Mouse (Mus musculus): ENCODE measurements around the gene Shisal1. TPM values are rescaled to one million over a fixed set of nuclear protein-coding genes. Genes with fewer than 3 reads are reported as not detected.

Shisal1 gene
- 3.2 and 5.0 TPM in 2 replicates for polyA plus RNA-seq (2014; fragmentation: Nextera tagmentation; extraction: Ambion mirVana)

DNA sequence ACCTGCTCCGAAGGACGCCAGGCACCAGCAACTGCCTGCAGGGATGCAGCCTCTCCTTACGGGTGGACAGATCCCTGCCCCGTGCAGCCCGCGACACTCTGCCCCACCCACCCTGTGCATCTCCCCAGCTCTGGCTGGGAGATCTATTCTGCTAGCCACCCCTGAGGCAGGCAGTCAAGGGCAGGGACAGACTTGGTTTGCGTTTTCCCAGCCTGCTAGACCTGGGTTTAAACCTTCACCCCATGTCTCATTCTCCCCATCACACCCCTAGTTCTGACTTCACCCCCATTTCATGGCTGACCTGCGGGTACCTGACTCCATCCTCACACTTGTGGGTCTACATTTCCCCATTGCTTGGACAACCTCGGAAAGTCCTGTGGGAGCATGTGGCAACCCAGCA is at the start of gene Shisal1:
Gene Shisal1 (minus strand): TSS at position 101 of the 400 bp plus-strand sequence.
- peak within 1 kb of the TSS; percentile 60 for H3K4me3 ChIP-seq (ENCODE audit: low read depth, low read length)
- H3K4me1 ChIP-seq (replicated peaks; ENCODE audit: control insufficient read depth, insufficient read depth, low read length): peaks cover 15% of the 10 kb centered on the region
- 14% methylated on average over 9 of the region's 9 CpGs for WGBS
- no peaks in the 10 kb centered on the region for H3K9me3 ChIP-seq (ENCODE audit: control insufficient read depth, low read length)
- peaks cover 18% of the 10 kb centered on the region for H3K27me3 ChIP-seq (ENCODE audit: control insufficient read depth, insufficient read depth, low read length)
- H3K9ac ChIP-seq (ENCODE audit: low read depth, low read length): peak within 1 kb of the TSS; percentile 71
- no peaks in the 10 kb centered on the region for H3K36me3 ChIP-seq (ENCODE audit: control insufficient read depth, insufficient read depth, low read length)
- no peak within 1 kb of the TSS for H3K27ac ChIP-seq (ENCODE audit: low read depth, low read length)
- DNase-seq (ENCODE audit: low spot score): no peak
- peak within 1 kb of the TSS; percentile 99 for H3K4me2 ChIP-seq (replicated peaks; ENCODE audit: low read depth, low read length)
- ATAC-seq (ENCODE audit: low FRiP score): no peak

DNA sequence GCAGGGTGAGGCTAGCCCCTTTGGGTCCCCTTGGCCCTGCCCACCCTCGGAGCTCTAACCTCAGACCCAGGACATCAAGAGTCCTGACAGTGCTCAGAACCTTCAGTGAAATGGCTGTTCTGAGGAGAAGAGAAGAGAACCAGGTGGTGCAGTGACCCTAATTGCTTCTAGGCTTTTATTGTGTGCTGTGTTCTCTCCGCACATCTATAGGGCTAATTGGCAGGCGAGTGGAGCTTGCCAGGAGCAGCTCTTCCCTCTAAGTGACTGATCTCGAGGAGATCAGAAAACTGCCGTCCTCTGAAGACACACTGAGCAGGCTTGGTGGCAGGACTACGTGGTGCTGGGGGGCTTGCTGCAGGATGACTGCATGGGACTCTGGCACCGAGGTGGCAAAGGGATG is 43.6 kb upstream of the Shisal1 start:
- WGBS: 67% methylated on average over 7 of the region's 7 CpGs
- Histone ChIP-seq H3K4me2 (replicated peaks; ENCODE audit: low read depth, low read length) (no peak overlapping the region), H3K4me1 (replicated peaks; ENCODE audit: control insufficient read depth, insufficient read depth, low read length) (no peaks in the 10 kb centered on the region), H3K4me3 (ENCODE audit: low read depth, low read length) (no peak overlapping the region), H3K27ac (ENCODE audit: low read depth, low read length) (no peak overlapping the region), H3K27me3 (ENCODE audit: control insufficient read depth, insufficient read depth, low read length) (no peaks in the 10 kb centered on the region), H3K9ac (ENCODE audit: low read depth, low read length) (no peak overlapping the region), H3K36me3 (ENCODE audit: control insufficient read depth, insufficient read depth, low read length) (no peaks in the 10 kb centered on the region), H3K9me3 (ENCODE audit: control insufficient read depth, low read length) (no peaks in the 10 kb centered on the region)
- ATAC-seq (ENCODE audit: low FRiP score) (no peak), DNase-seq (ENCODE audit: low spot score) (no peak)

DNA sequence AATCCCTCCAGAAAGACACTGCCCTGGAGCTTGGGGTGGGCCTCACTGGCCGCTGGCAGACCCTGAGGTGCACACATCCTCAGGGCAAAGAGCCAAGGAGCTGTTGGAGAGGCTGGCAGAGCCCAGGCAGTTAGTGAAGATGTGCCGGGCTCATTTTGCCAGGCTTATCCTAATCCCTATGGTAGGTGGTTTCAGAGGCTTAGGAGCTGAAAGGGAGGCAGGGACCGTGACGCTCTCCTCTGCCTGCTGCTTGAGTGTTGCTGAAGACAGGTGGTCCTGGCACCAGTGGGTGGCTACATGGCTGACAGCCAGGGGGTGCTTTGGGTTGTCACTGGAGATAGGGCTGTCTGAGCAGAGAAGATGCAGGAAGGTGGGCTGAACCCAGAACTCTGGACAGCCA is 37.4 kb upstream of the Shisal1 start:
- DNase-seq (ENCODE audit: low spot score) (no peak), ATAC-seq (ENCODE audit: low FRiP score) (no peak)
- Histone ChIP-seq H3K36me3 (ENCODE audit: control insufficient read depth, insufficient read depth, low read length) (no peaks in the 10 kb centered on the region), H3K4me1 (replicated peaks; ENCODE audit: control insufficient read depth, insufficient read depth, low read length) (no peaks in the 10 kb centered on the region), H3K27ac (ENCODE audit: low read depth, low read length) (no peak overlapping the region), H3K9me3 (ENCODE audit: control insufficient read depth, low read length) (no peaks in the 10 kb centered on the region), H3K4me2 (replicated peaks; ENCODE audit: low read depth, low read length) (no peak overlapping the region), H3K9ac (ENCODE audit: low read depth, low read length) (no peak overlapping the region), H3K27me3 (ENCODE audit: control insufficient read depth, insufficient read depth, low read length) (no peaks in the 10 kb centered on the region), H3K4me3 (ENCODE audit: low read depth, low read length) (no peak overlapping the region)
- WGBS: 83% methylated on average over 4 of the region's 4 CpGs

DNA sequence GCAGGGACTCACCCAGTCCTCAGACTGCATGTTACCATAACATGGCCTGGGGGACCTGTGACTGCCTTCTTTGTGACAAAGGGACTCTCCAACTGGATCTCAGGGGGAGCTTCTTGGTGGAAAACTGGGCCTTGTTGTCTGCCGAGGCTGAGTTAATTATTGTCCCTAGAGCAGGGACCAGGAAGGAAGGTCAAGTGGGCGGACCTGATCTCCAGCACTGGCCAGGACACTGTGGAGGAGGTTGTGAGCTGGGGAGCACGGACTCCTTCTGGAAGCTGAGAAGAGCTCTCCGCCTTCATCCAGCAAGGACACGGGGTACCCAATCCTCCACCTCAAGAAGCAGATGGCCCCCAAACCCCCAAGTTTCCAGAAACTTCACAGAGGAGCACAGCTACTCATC is 36.7 kb upstream of the Shisal1 start:
- no peaks in the 10 kb centered on the region for H3K9me3 ChIP-seq (ENCODE audit: control insufficient read depth, low read length)
- H3K4me2 ChIP-seq (replicated peaks; ENCODE audit: low read depth, low read length): no peak overlapping the region
- no peak overlapping the region for H3K9ac ChIP-seq (ENCODE audit: low read depth, low read length)
- no peaks in the 10 kb centered on the region for H3K36me3 ChIP-seq (ENCODE audit: control insufficient read depth, insufficient read depth, low read length)
- no peaks in the 10 kb centered on the region for H3K27me3 ChIP-seq (ENCODE audit: control insufficient read depth, insufficient read depth, low read length)
- DNase-seq (ENCODE audit: low spot score) (no peak), ATAC-seq (ENCODE audit: low FRiP score) (no peak)
- H3K27ac ChIP-seq (ENCODE audit: low read depth, low read length): no peak overlapping the region
- no peak overlapping the region for H3K4me3 ChIP-seq (ENCODE audit: low read depth, low read length)
- 61% methylated on average over 5 of the region's 5 CpGs for WGBS
- H3K4me1 ChIP-seq (replicated peaks; ENCODE audit: control insufficient read depth, insufficient read depth, low read length): no peaks in the 10 kb centered on the region

DNA sequence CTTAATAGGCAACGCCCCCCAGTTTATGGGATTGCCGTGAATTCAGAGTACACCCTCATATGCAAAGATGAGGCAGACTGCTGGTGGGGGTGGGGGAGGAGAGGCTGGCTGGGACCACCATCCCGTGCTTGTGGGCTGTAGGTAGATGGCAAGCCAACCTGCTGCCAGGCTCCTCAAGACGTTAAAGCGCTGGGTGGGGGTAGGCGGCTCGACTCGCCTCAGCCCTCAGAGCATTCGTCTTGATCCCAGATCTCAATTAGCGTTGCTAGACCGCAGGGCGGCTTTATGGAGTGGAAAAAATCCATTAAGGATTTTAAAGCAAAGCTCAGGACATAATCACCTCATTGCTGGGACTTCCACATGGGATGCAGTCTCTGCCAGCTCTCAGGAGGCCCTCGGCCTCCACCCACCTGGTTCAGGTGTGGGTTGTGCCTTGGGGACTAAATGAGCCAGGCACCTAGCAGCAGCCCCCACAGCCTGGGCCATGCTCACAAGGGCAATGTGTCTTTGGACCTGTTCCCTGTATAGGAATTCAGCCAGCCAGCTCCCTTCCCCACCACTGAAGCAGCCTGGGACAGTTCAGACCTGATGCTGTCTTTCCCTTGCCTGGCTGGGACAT is 34.5 kb upstream of the Shisal1 start:
- no peaks in the 10 kb centered on the region for H3K4me1 ChIP-seq (replicated peaks; ENCODE audit: control insufficient read depth, insufficient read depth, low read length)
- no peak overlapping the region for H3K4me3 ChIP-seq (ENCODE audit: low read depth, low read length)
- no peaks in the 10 kb centered on the region for H3K9me3 ChIP-seq (ENCODE audit: control insufficient read depth, low read length)
- DNase-seq (ENCODE audit: low spot score): no peak
- no peak overlapping the region for H3K27ac ChIP-seq (ENCODE audit: low read depth, low read length)
- 64% methylated on average over 13 of the region's 13 CpGs for WGBS
- no peak overlapping the region for H3K4me2 ChIP-seq (replicated peaks; ENCODE audit: low read depth, low read length)
- ATAC-seq (ENCODE audit: low FRiP score): no peak
- no peaks in the 10 kb centered on the region for H3K27me3 ChIP-seq (ENCODE audit: control insufficient read depth, insufficient read depth, low read length)
- no peak overlapping the region for H3K9ac ChIP-seq (ENCODE audit: low read depth, low read length)
- no peaks in the 10 kb centered on the region for H3K36me3 ChIP-seq (ENCODE audit: control insufficient read depth, insufficient read depth, low read length)

DNA sequence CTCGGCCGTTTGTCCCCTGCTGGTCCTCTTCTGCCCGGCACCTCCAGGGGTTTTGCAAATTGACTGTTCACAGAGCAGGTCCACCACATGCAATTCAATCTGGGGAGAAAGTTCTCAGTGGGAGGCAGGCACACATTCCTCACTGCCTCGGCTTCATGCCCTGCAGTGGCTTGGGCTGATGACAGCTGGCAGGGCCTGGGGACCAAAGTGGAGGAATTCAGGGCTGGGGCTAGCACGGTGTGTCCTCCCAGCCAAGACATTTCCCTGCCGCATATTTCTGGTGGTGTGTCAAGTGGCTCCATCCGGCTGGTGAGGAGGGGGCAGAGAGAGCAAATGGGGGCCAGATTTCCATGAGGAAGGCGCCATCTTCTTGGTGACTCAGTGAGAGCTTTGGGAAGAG is 22.5 kb upstream of the Shisal1 start:
- no peak for DNase-seq (ENCODE audit: low spot score)
- Histone ChIP-seq H3K4me1 (replicated peaks; ENCODE audit: control insufficient read depth, insufficient read depth, low read length) (no peaks in the 10 kb centered on the region), H3K27ac (ENCODE audit: low read depth, low read length) (no peak overlapping the region), H3K4me3 (ENCODE audit: low read depth, low read length) (no peak overlapping the region), H3K9ac (ENCODE audit: low read depth, low read length) (no peak overlapping the region), H3K36me3 (ENCODE audit: control insufficient read depth, insufficient read depth, low read length) (no peaks in the 10 kb centered on the region), H3K27me3 (ENCODE audit: control insufficient read depth, insufficient read depth, low read length) (no peaks in the 10 kb centered on the region), H3K4me2 (replicated peaks; ENCODE audit: low read depth, low read length) (no peak overlapping the region), H3K9me3 (ENCODE audit: control insufficient read depth, low read length) (no peaks in the 10 kb centered on the region)
- 37% methylated on average over 8 of the region's 8 CpGs for WGBS
- no peak for ATAC-seq (ENCODE audit: low FRiP score)

DNA sequence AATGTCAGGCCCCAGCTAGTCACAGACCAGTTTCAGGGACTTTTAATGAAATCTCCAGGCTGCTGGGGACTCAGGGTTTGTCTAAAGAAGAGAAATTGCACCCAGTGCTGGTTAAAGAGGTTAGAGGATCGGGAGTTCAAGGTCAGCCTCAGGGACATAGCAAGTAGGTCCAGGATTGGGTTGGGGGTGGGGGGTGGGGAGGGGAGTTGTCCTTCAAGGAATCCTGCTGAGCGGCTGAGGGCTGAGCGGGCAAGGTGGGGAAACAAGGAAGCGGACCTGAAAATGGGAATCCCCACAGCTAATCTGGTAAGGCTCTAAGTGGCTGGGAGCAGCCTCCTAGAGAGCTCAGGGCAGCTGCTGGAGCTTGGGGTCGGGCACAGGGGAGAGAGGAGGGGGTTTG is 20.9 kb upstream of the Shisal1 start:
- H3K36me3 ChIP-seq (ENCODE audit: control insufficient read depth, insufficient read depth, low read length): no peaks in the 10 kb centered on the region
- no peaks in the 10 kb centered on the region for H3K27me3 ChIP-seq (ENCODE audit: control insufficient read depth, insufficient read depth, low read length)
- no peak for ATAC-seq (ENCODE audit: low FRiP score)
- H3K4me3 ChIP-seq (ENCODE audit: low read depth, low read length): no peak overlapping the region
- WGBS: 58% methylated on average over 5 of the region's 5 CpGs
- no peak for DNase-seq (ENCODE audit: low spot score)
- H3K4me2 ChIP-seq (replicated peaks; ENCODE audit: low read depth, low read length): no peak overlapping the region
- no peaks in the 10 kb centered on the region for H3K9me3 ChIP-seq (ENCODE audit: control insufficient read depth, low read length)
- H3K4me1 ChIP-seq (replicated peaks; ENCODE audit: control insufficient read depth, insufficient read depth, low read length): no peaks in the 10 kb centered on the region
- H3K9ac ChIP-seq (ENCODE audit: low read depth, low read length): no peak overlapping the region
- no peak overlapping the region for H3K27ac ChIP-seq (ENCODE audit: low read depth, low read length)

DNA sequence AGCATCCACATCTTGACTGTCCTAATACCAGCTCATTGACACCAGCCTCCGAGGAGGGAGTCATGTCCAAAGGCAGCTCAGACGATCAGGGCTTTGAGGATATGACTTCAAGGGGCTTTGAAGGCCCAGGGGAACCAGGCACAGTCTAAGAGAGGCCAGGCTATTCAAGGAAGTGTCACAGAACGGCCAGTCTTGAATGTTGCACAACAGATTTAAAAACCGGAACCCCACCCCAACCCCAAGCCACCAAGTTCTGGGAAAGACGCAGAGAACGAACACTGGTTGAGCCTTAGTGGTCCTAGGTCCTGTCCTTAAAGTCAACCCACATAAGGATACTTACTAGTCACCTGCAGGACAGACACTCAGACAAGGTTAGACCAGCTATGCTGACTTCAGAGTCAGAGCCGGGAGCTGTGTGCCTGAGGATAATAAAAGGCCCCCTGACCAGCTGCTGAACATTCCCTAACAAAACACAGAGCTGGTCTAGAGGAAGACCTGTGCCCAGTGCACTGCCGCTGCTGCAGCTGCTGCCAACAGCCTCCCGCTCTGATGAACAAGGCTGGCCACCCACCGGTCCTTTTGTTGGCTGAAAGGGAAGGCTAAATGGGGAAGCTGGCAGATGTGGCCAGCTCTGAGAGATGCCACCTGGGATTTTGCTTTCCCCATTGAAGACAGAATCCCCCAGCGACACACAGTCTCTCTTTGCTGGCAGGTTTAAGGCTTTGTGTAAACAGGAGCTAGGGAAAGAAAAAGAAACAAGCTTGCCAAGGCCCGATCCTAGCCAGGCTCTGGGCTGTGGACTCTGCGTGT is 19.8 kb upstream of the Shisal1 start:
- H3K36me3 ChIP-seq (ENCODE audit: control insufficient read depth, insufficient read depth, low read length): no peaks in the 10 kb centered on the region
- peak; percentile 44 for DNase-seq (ENCODE audit: low spot score)
- no peak overlapping the region for H3K9ac ChIP-seq (ENCODE audit: low read depth, low read length)
- no peak overlapping the region for H3K4me3 ChIP-seq (ENCODE audit: low read depth, low read length)
- no peak overlapping the region for H3K27ac ChIP-seq (ENCODE audit: low read depth, low read length)
- 37% methylated on average over 13 of the region's 13 CpGs for WGBS
- ATAC-seq (ENCODE audit: low FRiP score): no peak
- H3K4me2 ChIP-seq (replicated peaks; ENCODE audit: low read depth, low read length): no peak overlapping the region
- H3K27me3 ChIP-seq (ENCODE audit: control insufficient read depth, insufficient read depth, low read length): no peaks in the 10 kb centered on the region
- no peaks in the 10 kb centered on the region for H3K4me1 ChIP-seq (replicated peaks; ENCODE audit: control insufficient read depth, insufficient read depth, low read length)
- H3K9me3 ChIP-seq (ENCODE audit: control insufficient read depth, low read length): no peaks in the 10 kb centered on the region

DNA sequence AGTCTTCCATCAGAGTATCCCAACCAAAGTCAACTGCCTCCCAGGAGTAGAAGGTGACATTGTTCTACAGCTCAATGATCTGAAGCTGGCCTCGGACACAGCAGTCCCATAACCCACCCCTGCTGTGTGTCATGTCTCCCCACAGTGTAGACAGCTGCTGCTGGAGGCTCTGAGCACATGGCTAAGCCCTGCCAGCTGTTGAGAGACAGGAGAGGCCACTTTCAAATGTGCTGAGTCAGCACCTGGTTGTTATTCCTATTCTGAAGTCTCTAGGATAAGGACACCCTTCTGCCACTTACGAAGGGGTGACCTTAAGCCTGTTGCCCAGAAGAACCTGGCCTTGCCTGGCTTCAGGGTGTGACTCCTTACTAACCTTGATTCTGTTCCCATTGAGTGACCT is 14.5 kb upstream of the Shisal1 start:
- 55% methylated on average over 2 of the region's 2 CpGs for WGBS
- Histone ChIP-seq H3K27ac (ENCODE audit: low read depth, low read length) (no peak overlapping the region), H3K27me3 (ENCODE audit: control insufficient read depth, insufficient read depth, low read length) (no peaks in the 10 kb centered on the region), H3K9ac (ENCODE audit: low read depth, low read length) (no peak overlapping the region), H3K4me1 (replicated peaks; ENCODE audit: control insufficient read depth, insufficient read depth, low read length) (no peaks in the 10 kb centered on the region), H3K4me3 (ENCODE audit: low read depth, low read length) (no peak overlapping the region), H3K36me3 (ENCODE audit: control insufficient read depth, insufficient read depth, low read length) (no peaks in the 10 kb centered on the region), H3K4me2 (replicated peaks; ENCODE audit: low read depth, low read length) (no peak overlapping the region), H3K9me3 (ENCODE audit: control insufficient read depth, low read length) (no peaks in the 10 kb centered on the region)
- no peak for DNase-seq (ENCODE audit: low spot score)
- no peak for ATAC-seq (ENCODE audit: low FRiP score)

Measured in hindbrain, embryonic 11.5 days (tissue).